Mouse (Mus musculus) heart, postnatal 0 days (tissue): ENCODE data around the gene Olfr517.

ENCODE experiments used
- CTCF ChIP-seq: IDR thresholded peaks from 2 replicates; pipeline ENCODE4 v1.5.1; 2016; ENCODE audit warnings: antibody characterized with exemption, control low read depth, low read depth
- EP300 ChIP-seq: IDR thresholded peaks from 2 replicates; pipeline ENCODE4 v1.6.1; 2016; ENCODE audit warnings: antibody characterized with exemption, low read depth

DNA sequence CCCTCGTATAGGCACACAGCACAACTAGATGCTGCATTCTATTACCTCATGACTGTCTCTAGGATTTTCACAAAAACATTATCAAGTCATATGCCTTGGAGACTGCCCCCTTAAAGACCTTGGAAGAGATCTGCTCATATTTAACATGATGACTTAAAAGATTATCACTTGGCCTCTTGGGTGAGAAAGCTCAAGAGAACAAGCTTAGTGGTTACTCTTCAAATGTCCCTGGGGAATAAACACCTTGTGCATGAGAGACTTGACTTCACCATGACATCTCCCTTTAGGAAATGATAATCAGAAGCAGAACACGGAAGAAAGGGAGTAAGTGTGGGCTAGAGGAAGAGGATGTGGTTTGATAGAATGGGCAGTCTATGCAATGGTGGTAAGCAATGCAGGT is at the start of gene Olfr517:
- TF ChIP-seq CTCF (no peak), EP300 (no peak)
